Mouse (Mus musculus) lung, adult 2 months (tissue): ENCODE measurements around the gene Nfkbid.

ENCODE experiments used
- CTCF ChIP-seq: fragments of 200-500 bp; IDR thresholded peaks from 2 replicates; pipeline ENCODE4 v1.5.1; 2011; ENCODE audit warnings: mild to moderate bottlenecking, low read length, control low read depth; ENCODE audit not compliant: insufficient read depth
- POLR2A ChIP-seq: fragments of 200-500 bp; IDR thresholded peaks from 2 replicates; pipeline ENCODE4 v1.6.1; 2011; ENCODE audit warnings: low read depth, mild to moderate bottlenecking, control low read depth, low read length, borderline replicate concordance; ENCODE audit errors: extremely low read depth

DNA sequence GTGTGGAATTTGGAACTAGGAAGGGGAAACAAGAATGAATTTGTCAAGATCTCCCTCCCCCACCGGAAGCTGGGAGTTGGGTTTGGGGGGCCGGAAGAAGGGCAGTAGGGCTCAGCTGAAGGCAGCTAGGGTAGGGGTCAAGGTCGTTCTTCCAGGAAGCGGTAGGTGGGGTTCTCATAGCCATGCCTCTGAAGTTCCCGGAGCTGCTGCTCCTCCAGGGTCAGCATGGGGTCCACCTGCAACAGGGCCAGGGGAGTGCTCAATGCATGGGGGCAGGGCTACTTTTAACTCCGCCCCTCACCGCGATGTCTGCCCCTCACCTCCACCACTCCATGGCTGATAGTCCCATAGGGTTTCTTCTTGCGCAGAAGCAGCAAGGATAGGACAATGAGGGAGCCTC is 13.6 kb downstream of the Nfkbid start:
- no peak for TF ChIP-seq CTCF
- no peak for TF ChIP-seq POLR2A
